Mouse (Mus musculus) MEL-GATA-1-ER (cell line): ENCODE data around the gene Mfsd7a.
"Not testable (repeated sequence)": the region's sequence is repeated elsewhere in the genome, so short reads cannot be mapped to it uniquely, and the experiment has no call there.

Experiments
- DNase-seq: peaks from one replicate; pipeline ENCODE4 v3.0.0-alpha.2; 2012; ENCODE audit warnings: low read depth; ENCODE audit errors: extremely low read depth

Gene Mfsd7a

DNA sequence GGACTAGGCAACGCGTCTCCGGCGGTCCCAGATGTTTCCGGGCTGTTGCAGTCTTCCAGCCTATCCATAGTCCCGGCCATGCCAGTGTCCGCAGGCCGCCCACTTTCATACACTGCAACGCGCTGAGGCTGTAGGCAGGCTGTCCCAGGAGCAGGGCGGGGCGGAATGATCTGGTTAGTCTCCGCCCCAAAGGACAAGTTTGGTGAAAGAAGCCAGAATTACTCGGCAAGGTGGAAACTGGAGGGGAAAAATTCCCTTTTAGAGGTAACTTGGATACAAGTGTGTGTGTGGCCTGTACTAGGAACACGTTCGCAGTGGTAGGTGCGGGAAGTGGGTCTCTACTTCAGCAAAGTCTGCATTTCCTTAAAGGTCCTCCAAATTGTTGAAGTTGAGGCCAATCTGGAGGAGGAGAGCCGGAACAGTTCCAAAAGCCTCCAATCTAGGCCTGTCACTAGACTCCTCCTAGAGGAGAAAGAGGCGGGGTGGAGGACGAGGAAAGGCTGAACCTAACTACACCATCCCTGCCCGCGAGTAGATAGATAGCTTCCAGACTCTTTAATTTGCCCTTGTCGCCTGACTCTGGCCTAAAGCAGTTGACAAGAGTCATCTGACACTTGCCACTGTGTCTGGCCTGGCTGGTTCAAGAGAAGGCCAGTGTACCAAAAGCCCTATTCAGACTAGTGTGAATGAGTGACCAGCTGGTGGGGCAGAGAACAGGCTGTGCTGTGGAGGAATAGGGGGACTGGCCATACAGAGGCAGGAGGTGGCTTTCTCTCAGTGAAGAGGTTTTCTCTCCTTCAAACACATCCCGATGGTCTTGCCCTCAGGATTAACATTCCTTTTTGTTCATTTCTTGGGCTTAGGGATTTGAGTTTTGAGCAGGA, at the start of gene Mfsd7a:
TSS of gene Mfsd7a (minus strand) at position 107 of the 884 bp plus-strand sequence.
- DNase-seq = no peak

DNA sequence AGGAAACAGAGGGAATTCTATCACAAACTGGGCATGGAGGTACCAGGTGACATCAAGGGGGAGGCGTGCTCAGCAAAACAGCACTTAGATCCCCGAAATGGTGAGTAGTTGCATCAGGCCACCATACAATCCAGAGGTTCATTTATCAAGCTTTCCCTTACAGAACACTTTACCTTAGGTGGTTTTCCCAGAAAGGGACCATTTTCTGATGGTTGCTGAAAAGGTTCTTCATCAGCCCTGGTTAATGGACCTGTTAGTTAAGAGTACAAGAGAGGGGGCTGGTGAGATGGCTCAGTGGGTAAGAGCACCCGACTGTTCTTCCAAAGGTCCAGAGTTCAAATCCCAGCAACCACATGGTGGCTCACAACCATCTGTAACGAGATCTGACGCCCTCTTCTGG, 37.5 kb upstream of the Mfsd7a start:
- DNase-seq = not testable (repeated sequence)

DNA sequence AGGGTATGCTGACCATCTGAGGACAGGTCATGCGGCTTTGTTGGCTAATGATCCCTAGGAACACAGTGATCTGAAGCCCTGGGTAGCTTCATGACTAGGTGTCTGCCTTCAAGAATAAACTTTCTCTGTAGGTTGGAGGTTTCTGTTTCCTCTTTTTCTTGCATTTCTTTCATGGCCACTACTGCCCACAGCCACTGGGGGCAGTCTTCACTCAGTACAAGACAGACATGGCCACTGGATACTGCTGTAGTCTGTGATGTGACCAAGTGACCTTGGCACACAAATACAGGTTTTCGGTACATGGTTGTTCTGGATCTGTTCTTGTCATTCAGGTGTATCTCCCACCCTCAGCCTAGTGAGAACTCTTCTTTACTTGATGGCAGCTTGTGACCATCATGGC, 36.5 kb upstream of the Mfsd7a start:
- no peak for DNase-seq

DNA sequence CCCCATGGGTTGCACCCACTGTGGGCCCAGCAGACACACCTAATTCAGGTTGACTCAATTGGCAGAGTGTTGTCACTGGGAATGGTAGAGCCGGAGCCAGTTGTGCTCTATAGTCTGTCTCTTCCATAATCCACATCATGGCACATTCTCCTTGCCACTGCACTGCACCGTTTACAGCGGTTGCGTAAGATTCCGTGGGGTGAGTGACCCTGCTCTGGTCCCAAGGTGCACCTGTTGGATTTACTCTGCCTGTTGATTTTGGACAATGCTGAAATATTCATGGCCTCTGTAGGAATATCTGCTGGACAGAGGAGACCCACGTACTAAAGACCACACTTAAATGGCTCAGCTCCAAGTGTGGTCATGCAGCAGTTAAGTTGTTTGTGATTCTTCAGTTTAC, 34.3 kb upstream of the Mfsd7a start:
- DNase-seq = no peak

DNA sequence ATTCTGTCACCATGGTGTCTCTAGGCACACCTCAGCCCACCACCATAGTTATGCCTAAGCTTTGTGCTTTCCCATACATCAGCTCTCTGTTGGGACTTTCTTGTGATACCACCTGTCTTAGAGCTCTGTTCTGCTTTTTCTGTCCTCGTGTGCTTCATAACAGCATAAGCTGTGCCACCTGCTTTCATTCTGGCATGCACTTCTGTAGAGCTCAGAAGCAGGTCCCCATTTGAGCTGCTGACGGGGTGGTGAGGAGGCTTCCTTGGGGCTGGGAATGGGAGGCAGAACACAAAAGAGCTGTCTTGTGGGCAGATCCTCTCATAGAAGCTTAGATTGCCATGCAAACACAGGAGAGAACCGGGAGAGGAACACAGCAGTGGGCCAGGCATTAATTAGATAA, 27.3 kb upstream of the Mfsd7a start:
- DNase-seq = no peak

DNA sequence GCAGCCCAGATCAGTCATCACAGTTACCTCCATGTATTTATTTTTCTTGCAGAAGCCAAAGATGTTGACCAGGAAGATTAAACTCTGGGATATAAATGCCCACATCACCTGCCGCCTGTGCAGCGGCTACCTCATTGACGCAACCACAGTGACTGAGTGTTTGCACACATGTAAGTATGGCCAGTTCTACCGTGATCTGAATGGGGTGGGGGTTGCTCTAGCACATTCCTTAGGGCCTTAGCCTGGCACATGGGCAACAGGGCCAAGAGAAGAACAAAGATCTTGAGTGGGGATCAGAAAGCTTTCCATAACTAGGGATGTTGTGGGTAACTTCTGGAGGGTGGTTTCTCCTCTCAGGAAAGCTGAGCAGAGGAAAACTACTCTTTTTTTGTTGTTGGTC, 25.0 kb upstream of the Mfsd7a start:
- no peak for DNase-seq

DNA sequence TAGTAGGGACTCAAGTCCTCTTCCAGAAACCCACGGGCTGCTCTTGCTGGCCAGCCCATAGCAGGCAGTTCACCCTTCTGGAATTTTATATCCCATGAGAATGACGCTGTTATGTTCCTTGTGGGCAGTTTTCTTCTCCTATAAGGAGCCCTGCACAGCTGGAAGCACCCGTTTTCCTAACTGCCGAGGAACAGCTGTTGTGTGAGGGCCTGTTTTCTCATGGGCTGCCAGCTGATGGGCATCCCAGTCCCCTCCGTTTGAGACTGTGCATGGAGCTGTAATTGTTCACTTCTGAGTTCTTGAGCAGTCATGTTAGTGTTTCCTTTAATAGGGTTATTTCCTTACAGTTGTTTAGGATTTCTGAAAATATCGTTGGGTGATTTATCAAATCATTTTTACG, 20.9 kb upstream of the Mfsd7a start:
- no peak for DNase-seq

DNA sequence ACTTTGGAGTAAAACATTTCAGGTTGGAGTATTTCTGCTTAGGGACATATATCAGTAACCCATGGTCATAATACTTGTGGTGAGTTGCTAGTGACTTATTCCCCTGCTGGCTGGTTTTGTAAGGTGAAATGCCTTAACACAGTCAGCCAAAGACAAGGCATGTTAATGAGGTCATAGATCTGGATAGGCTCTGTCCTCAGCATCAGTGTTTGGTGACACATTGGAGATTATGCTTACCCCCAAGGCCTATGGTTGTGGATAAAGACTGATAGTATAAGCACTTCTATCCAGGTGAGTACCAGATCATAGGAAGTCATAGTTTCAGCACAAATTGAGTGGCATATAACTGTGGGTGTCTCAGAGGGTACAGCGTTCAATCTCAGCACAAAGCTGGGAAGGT, 18.0 kb upstream of the Mfsd7a start:
- DNase-seq = no peak

DNA sequence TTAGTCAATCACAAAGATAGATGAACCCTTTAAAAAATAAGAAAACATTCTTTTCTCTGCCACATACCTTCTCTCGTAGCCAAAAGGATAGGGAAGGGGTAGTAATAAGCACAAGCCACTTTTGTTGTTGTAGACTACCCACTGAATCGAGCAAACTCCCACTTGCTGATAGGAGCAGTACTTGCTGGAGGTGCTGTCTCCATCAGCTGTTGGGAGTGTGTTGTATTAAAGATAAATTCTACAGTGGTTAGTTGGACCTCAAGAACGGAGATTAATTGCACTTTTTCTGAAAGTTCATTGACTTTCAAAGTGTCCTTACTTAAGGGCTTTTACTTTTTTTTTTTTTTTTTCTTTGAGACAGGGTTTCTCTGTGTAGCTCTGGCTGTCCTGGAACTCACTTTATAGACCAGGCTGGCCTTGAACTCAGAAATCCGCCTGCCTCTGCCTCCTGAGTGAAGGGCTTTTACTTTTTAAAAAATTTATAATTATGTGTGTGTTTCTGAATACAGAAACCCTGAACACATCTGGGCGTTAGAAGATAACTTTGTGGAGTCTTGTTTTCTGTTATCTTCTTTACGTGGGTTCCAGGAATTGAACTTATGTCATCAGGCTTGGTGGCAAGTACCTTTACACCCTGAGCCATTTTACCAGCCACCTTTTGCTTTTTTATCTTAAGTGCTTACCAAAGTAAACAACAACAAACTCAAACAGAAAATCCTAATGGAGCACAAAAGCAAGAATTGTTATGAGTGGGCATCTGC, 16.6 kb upstream of the Mfsd7a start:
- DNase-seq = peak; percentile 50

DNA sequence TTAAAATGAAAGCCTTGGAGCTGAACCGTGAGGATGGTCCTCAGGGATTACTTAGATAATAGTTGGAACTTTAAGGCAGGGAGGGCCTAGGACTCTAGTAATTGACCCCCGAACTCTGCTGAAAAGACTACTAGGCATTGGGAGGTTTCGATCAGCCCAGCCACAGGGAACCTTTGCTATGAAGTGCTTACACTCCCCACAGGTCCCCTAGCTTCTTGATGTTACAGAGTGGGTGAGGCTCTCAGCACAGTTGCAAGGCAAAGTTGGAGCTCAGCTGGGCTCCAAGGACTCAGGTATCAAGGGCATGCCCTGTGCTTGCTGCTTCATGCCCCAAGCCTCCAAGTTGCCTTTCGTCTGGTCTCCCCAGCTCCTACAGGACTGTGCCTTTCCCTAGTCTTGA, 13.8 kb upstream of the Mfsd7a start:
- no peak for DNase-seq

DNA sequence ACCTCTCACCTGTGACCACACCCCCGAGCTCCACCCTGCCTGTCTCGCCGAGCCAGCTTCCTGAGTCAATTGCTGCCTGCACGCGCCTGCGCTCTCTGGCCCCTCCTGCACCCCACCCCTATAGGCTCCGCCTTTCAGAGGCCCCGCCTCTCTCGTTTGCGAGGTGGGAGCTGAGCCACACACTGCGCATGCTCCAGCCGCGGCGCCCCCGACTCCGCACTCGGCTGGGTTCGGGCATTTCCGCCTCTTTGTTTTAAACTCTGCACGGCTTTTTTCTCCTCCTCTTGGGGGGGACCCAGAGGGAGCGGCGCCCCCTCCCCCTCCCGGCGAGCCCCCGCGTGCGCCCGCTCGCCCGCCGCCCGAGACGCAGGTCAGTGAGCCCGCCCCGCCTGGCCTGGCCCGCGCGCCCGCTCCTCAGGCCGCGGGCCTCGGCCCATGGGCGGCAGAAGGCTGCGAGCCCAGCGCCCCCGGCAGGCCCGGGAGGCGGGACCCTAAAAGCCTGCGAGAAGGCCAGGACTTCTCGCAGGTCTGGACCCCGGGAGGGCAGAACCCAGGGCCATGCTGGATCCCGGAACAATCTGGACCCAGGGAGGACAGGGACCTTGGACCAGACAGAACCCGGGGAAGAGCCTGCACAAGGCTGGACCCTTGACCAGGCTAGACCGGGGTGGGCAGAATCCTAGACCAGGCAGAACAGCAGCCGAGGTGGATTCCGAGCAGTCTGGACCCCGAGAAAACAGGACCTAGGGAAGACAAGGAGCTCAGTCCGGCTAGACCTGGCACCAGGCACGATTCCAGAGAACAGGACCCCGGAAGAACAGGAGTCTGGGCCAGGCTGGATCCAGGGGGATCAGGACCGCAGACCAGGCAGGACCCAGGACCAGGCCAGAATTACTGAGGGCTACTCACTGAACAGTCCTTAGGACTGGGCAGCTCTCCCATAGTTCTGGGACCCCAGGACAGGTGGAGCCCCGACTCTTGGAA, 12.7 kb upstream of the Mfsd7a start, which contains the start of gene Pcgf3:
TSS of gene Pcgf3 (plus strand) at position 151 of the 984 bp plus-strand sequence.
- DNase-seq = peak; percentile 71

DNA sequence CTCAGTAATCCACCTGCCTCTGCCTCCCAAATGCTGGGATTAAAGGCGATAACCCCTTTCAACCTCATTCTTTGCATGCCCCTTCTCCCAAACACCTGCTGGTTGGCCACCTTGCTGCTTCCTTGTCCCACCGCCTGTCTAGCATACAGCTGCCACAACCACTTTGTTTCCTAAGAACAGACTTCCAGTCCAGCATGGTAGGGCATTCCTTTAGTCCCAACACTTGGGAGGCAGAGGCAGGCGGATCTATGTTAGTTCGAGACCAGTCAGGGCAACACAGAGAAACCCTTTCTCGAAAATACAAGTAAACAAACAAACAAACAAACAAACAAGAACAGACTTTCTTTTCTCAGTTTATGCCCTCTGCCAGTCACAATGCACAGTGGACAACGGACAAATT, 11.8 kb upstream of the Mfsd7a start:
- no peak for DNase-seq

DNA sequence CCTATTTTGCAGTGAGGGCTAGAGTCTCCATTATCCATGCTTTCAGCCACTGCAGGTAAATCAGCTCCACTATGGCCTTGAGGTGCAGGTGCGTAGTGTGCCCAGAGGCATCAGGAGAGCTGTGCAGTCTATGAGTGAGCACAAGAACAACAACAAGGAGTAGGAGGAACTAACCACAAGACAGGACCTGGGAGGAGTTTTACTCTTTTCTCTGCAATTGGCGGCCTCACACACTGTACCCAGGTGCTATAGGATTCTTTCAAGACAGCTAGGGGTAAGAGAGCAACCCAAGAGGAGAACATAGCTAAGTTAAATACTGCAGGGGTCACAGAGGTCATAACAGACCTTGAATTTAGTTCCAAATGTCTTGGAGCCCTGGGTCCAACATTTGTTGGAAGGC, 10.0 kb upstream of the Mfsd7a start:
- no peak for DNase-seq

DNA sequence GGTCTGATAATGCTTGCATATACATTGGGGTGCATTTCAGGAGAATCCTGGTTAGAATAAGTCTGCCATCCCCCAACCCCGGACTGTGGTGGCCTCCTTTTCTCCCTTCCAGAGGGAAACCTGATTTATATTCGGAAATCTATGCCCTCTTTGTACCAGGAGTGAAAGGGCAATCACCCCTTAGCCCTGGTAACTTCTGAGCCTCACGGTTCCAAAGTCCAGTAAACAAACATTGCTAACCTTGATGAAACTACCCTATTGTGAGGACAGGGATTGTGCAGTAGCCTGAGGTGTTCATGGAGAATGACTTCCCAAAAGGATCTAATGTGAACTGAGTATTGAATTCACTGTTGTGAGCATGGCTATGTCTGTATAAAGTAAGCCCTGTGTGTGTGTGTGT, 5.4 kb upstream of the Mfsd7a start:
- DNase-seq = no peak

DNA sequence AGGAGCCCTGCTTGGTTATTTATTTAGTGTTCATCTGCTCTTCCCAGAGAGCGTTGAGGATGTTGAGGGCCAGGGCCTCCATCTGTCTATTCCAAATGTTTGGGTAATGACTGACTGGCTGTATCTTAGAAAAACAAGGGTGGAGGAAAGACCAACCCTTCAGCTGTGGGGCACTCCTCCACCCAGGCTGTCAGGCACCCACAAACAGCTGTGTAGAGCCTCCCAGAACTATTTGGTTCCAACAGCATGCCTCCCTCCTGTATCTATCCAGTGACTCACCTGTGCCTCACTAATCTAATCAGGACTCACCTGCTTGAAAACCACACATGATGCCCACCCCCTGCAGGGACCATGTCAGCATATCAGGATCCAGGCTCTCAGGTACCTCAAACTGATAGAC, 3.7 kb upstream of the Mfsd7a start:
- no peak for DNase-seq

DNA sequence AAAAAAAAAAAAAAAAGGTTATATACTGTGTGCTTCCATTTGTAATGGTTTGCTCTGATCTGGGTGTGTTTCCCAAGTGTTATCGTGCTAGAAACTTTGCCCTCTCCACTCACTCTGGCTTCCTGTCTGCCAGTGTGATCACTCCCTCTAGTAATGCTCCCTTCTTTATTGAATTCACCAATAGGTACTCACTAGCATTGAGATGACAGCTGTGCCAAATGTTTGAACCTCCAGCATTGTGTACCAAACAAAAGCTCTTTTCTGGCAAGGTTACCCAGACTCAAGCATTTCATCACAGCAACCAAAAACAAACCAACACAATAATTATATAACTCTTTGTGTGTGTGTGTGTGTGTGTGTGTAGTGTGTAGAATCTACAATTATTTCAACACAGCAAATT, 2.9 kb upstream of the Mfsd7a start:
- DNase-seq = no peak

DNA sequence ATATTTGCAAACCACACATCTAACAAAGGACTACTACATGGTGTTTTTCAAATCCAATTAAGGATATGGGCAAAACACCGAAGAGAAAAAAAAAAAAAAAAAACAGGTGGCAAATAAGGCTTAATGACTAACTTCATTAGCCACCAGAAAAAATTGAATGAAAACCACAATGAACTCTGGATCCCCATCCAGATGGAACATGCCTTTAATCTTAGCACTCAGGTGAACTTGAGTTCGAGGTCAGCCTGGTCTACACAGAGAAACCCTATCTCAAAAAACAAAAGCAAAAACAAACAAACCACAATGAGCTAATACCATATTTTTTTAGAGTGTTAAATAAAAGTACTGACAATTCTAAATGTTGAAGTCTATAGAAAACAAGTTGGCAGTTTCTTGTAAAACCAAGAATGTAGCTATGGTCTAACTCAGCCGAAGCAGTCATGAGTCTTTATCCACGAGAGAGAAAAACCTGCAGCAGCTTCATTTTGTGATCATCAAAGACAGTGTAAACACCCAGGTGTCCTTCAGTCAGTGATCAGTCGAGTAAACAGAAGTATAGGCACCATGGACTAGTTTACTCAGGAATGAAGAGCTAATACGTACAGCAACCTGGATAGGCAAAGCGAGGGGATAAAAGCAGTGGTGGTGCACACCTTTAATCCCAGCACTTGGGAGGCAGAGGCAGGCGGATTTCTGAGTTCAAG, 2.3 kb upstream of the Mfsd7a start:
- DNase-seq = no peak

DNA sequence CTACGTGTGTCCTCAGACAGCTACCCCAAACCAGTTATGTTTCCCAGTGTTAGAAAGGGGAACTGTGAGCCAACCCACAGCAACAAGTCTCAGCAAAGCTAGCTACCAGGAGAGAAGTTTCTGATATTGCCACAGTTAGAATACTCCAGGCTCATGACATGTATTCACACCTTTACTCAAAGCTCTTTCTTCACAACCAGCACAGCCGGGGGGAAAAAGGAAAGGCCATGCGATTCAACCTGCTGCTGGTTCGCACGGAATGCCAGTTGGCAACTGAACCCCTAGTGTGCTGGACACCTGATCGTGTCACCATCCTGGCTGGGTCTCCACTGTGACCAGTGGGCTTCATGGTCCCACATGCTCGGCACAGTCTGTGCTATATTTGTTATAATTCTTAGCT, 834 bp downstream of the Mfsd7a start:
- DNase-seq = no peak

DNA sequence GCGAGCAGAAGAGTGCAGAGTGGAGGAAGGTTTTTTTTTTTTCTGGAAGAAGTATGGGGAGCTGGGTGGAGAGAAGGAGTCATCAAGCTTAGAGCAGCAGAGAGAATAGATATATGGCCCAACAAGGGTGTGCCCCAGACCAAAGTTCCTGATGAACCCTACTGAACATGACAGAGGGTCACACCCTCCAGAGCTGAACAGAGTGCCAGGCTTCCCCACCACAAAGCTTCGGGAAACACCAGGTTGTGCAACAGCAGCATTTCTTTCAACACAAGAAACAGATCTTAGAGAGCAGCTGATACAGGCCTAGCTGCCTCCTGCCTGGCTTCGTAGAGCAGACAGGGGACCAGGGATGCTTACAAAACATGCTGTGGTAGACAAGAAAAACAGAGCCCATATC, 1.7 kb downstream of the Mfsd7a start:
- no peak for DNase-seq

DNA sequence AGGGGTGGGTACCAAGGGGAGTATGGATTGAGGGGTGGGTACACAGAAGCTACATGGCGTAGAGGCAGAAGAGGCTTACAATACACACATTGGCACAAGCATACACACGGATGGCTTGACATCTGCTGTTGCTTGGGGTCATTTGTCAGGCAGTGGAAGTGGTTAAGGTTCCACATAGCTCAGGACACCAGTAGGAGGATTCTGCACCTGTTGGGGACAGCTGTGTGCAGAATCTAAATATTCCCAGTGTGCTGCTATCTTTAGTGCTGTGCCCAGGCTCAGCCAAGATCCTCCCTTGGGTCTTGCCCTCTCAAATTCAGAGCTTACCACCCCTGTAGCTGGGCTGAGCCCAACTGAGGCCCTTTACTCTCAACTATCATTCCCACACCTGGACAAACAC, 12.6 kb downstream of the Mfsd7a start:
- DNase-seq = no peak
